8 mouse cellular contexts compared by ENCODE assay signal in the genomic region with DNA sequence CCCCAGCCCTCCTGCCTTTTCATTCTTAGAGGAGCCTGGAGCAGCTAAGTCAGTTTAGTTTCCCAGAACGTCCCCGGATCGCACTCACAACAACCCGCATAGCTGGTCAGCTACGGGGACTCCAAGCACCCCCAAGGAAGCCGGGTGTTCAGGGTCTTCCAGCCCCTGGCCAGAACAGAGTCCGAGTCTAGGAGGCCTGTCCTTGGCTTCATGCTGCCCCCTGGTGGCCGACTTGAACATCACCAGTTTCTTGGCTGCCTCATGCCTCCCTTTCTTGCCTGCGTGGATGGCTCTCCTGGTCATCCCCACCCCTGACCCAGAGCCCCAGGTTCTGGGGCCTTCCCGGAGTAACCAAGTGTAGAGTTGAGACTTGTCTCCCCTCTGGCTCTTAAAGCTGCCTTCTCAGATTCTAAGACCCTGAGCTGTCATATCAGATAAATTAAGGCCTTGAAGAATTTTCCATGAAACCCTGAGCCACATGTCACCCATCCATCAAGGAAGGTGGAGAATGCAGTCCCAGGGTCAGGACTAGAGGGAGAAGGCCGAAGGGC. TPM values are rescaled to one million over a fixed set of nuclear protein-coding genes. Genes with fewer than 3 reads are reported as not detected.
A peak's percentile ranks its signal among the peaks of the same experiment; 100 is the strongest.
DNase-seq lines count a peak whose midpoint lies in the region; ATAC-seq and TF ChIP-seq lines count a peak whose summit lies in the region.

No protein-coding gene starts in this region.

- TF ChIP-seq POLR2A in lung, adult 2 months (IDR thresholded peaks at IDR 0.05; ENCODE audit: borderline replicate concordance, extremely low read depth, low read depth, low read length): no peak

- H3K36me3 ChIP-seq in heart, embryonic 11.5 days (ENCODE audit: control insufficient read depth, insufficient read depth, low read length): no peaks in the 10 kb centered on the region

- H3K27ac ChIP-seq in heart, embryonic 11.5 days (ENCODE audit: low read depth, low read length): no peak overlapping the region

- WGBS in heart, embryonic 11.5 days (ENCODE audit: insufficient replicate concordance): 24% methylated on average over 11 of the region's 11 CpGs
- WGBS in lung, adult 2 months: 29% methylated on average over 11 of the region's 11 CpGs

- TF ChIP-seq CTCF in lung, adult 2 months (IDR thresholded peaks at IDR 0.05; ENCODE audit: insufficient read depth, low read length): peak; percentile 90

- ATAC-seq in heart, embryonic 11.5 days (replicated peaks; ENCODE audit: insufficient number of reproducible peaks, low FRiP score, low TSS enrichment): no peak

- H3K9me3 ChIP-seq in heart, embryonic 11.5 days (replicated peaks; ENCODE audit: control insufficient read depth, low read length): peaks cover 7% of the 10 kb centered on the region

- no peak overlapping the region for H3K9ac ChIP-seq in heart, embryonic 11.5 days (ENCODE audit: low read depth, low read length)

- H3K4me1 ChIP-seq in heart, embryonic 11.5 days (ENCODE audit: control insufficient read depth, insufficient read depth, low read length): peaks cover 21% of the 10 kb centered on the region
- peaks cover 4% of the 10 kb centered on the region; the same call in 1 of the 2 replicates for H3K4me1 ChIP-seq in lung, adult 2 months (ENCODE audit: control insufficient read depth, insufficient read depth, low read length)

- peaks cover 9% of the 10 kb centered on the region for H3K27me3 ChIP-seq in heart, embryonic 11.5 days (ENCODE audit: control insufficient read depth, insufficient read depth, low read length)

- no peak overlapping the region for H3K4me3 ChIP-seq in heart, embryonic 11.5 days (ENCODE audit: low read depth, low read length)
- no peak overlapping the region for H3K4me3 ChIP-seq in lung, adult 2 months (replicated peaks; ENCODE audit: extremely low read depth, low read depth, low read length)

- peak; percentile 59 for DNase-seq in CD4-positive helper T cell, adult 2 months (ENCODE audit: low read depth, low spot score)
- peak; percentile 81 for DNase-seq in adipocyte (ENCODE audit: low spot score)
- DNase-seq in embryo, embryonic 10.5 days (ENCODE audit: low spot score): peak; percentile 91
- peak; percentile 73 to 79 for DNase-seq in kidney, postnatal 25 days
- DNase-seq in lung, adult 2 months: peak; percentile 85
- DNase-seq in retina, postnatal 7 days (ENCODE audit: low read depth, low spot score): peak; percentile 74
- peak; percentile 89 for DNase-seq in thymus, postnatal 4 days

- peak overlapping the region; percentile 83 for H3K4me2 ChIP-seq in heart, embryonic 11.5 days

RNA-seq across cellular contexts. Expression of gene Cdkn1c, which starts 3.1 kb away (rescaled TPM):
- polyA plus RNA-seq in heart, embryonic 11.5 days (2014; fragmentation: Nextera tagmentation; extraction: Ambion mirVana): 1,643 and 1,679 TPM in 2 replicates
- polyA plus RNA-seq in lung, adult 2 months (2012; rRNA removed): 31.6 and 34.5 TPM in 2 replicates

RNA-seq across cellular contexts. Expression of gene Slc22a18, which starts 9.6 kb away (rescaled TPM):
- 0.52 and 0.87 TPM in 2 replicates for polyA plus RNA-seq in heart, embryonic 11.5 days (2014; fragmentation: Nextera tagmentation; extraction: Ambion mirVana)
- 27.2 and 29.1 TPM in 2 replicates for polyA plus RNA-seq in lung, adult 2 months (2012; rRNA removed)

RNA-seq across cellular contexts. Expression of gene Phlda2, which starts 39.0 kb away (rescaled TPM):
- polyA plus RNA-seq in heart, embryonic 11.5 days (2014; fragmentation: Nextera tagmentation; extraction: Ambion mirVana): 1.3 and 2.6 TPM in 2 replicates
- polyA plus RNA-seq in lung, adult 2 months (2012; rRNA removed): 5.1 and 6.1 TPM in 2 replicates

Comparison
In these comparisons a context has a peak if more than half of its experiments do, and no peak if none do; other contexts are left out.
1. RNA of gene Cdkn1c, which starts 3.1 kb away (polyA plus RNA-seq): 1,643 to 1,679 TPM in heart, embryonic 11.5 days; 31.6 to 34.5 TPM in lung, adult 2 months; every median in the first group is over 10 times any median in the second.
2. RNA of gene Slc22a18, which starts 9.6 kb away (polyA plus RNA-seq): 27.2 to 29.1 TPM in lung, adult 2 months; 0.52 to 0.87 TPM in heart, embryonic 11.5 days; every median in the first group is over 10 times any median in the second.
3. Peak in every context shown above with its lines, with median percentiles within 50 percentile points of each other: DNase-seq.